Mouse (Mus musculus) kidney, postnatal 0 days (tissue): Measurements from ENCODE around the gene Slc25a10. TPM values are rescaled to one million over a fixed set of nuclear protein-coding genes. Genes with fewer than 3 reads are reported as not detected.

Experiments
- ATAC-seq: fragments of 200-750 bp; cut with Nextera tagmentation; replicated peaks from 2 replicates; pipeline ENCODE4 v1.8.0; 2017; ENCODE audit warnings: low read depth, moderate number of reproducible peaks, moderate TSS enrichment, moderate library complexity; ENCODE audit not compliant: low FRiP score
- DNase-seq: peaks from one replicate; pipeline ENCODE4 v3.0.0-alpha.2; 2016; ENCODE audit warnings: low spot score
- H3K27ac ChIP-seq: fragments of 300-500 bp; sonication (generic); 2 replicates; pipeline ENCODE4 v1.5.1; 2014; ENCODE audit warnings: mild to moderate bottlenecking
- H3K27me3 ChIP-seq: fragments of 300-500 bp; sonication (generic); 2 replicates; pipeline ENCODE4 v1.6.1; 2014; ENCODE audit warnings: low read length, mixed read lengths; ENCODE audit not compliant: insufficient read depth
- H3K36me3 ChIP-seq: fragments of 300-500 bp; sonication (generic); 2 replicates; pipeline ENCODE4 v1.6.1; 2014; ENCODE audit warnings: low read length, mixed read lengths; ENCODE audit not compliant: insufficient read depth
- H3K4me1 ChIP-seq: fragments of 300-500 bp; sonication (generic); replicated peaks from 2 replicates; pipeline ENCODE4 v1.6.1; 2014; ENCODE audit warnings: antibody characterized with exemption, low read length, mixed read lengths; ENCODE audit not compliant: insufficient read depth
- H3K4me2 ChIP-seq: fragments of 300-500 bp; sonication (generic); 2 replicates; pipeline ENCODE4 v1.6.1; 2014; ENCODE audit warnings: mild to moderate bottlenecking, low read length, moderate library complexity, mixed read lengths
- H3K4me3 ChIP-seq: fragments of 300-500 bp; sonication (generic); replicated peaks from 2 replicates; pipeline ENCODE4 v1.5.1; 2014; ENCODE audit warnings: low read depth, low read length
- H3K9ac ChIP-seq: fragments of 300-500 bp; sonication (generic); 2 replicates; pipeline ENCODE4 v1.6.1; 2014; ENCODE audit warnings: low read depth, low read length
- H3K9me3 ChIP-seq: fragments of 300-500 bp; sonication (generic); replicated peaks from 2 replicates; pipeline ENCODE4 v1.6.1; 2016; ENCODE audit warnings: low read length, inconsistent platforms, mixed read lengths
- CTCF ChIP-seq: IDR thresholded peaks from 2 replicates; pipeline ENCODE4 v1.5.1; 2016; ENCODE audit warnings: antibody characterized with exemption, low read depth, mild to moderate bottlenecking, moderate library complexity
- WGBS: fragments of 180-500 bp; shearing (Covaris S2); extraction: QIAGEN DNeasy Blood & Tissue Kit; methylation state at CpG from one replicate; pipeline ENCODE4 v1.1.7; 2014; 5-methylcytosine and 5-hydroxymethylcytosine counted together
- polyA plus RNA-seq: library from polyadenylated mRNA; unstranded; fragments of >200 nt; fragmentation: Nextera tagmentation; extraction: Ambion mirVana; gene quantifications from 2 replicates; pipeline ENCODE4 v1.2.1, GENCODE M21; 2015

Gene Slc25a10
- polyA plus RNA-seq, 1 experiment from 2014 or later = 121 TPM

GRCm38 (mm10) chr11:120534093-120534492 is 42.5 kb downstream of the Slc25a10 start:
- no peaks in the 10 kb centered on the region for H3K36me3 ChIP-seq
- H3K9ac ChIP-seq = no peak overlapping the region
- H3K27me3 ChIP-seq = peaks cover 18% of the 10 kb centered on the region
- DNase-seq (no peak), ATAC-seq (no peak)
- 79% methylated on average over 8 of the region's 8 CpGs for WGBS
- no peak overlapping the region for H3K27ac ChIP-seq
- no peak overlapping the region for H3K4me3 ChIP-seq
- no peaks in the 10 kb centered on the region for H3K9me3 ChIP-seq
- peaks cover 23% of the 10 kb centered on the region for H3K4me1 ChIP-seq
- no peak for TF ChIP-seq CTCF
- H3K4me2 ChIP-seq = no peak overlapping the region

- no peaks in the 10 kb centered on the region for H3K36me3 ChIP-seq
- H3K4me1 ChIP-seq = peaks cover 31% of the 10 kb centered on the region
- H3K4me3 ChIP-seq = no peak overlapping the region
- H3K27me3 ChIP-seq = peaks cover 9% of the 10 kb centered on the region; the same call in 1 of the 2 replicates
- TF ChIP-seq CTCF = no peak
- no peaks in the 10 kb centered on the region for H3K9me3 ChIP-seq
- H3K27ac ChIP-seq = no peak overlapping the region
- DNase-seq = no peak
- ATAC-seq = no peak
- H3K9ac ChIP-seq = no peak overlapping the region
- 73% methylated on average over 3 of the region's 3 CpGs for WGBS
- no peak overlapping the region for H3K4me2 ChIP-seq
Measured at GRCm38 (mm10) chr11:120535145-120535544, 43.5 kb downstream of the Slc25a10 start.

- Histone ChIP-seq H3K27me3 (peaks cover 5% of the 10 kb centered on the region; the same call in 1 of the 2 replicates), H3K27ac (no peak overlapping the region), H3K9me3 (no peaks in the 10 kb centered on the region), H3K36me3 (no peaks in the 10 kb centered on the region), H3K4me2 (no peak overlapping the region), H3K4me3 (no peak overlapping the region), H3K9ac (no peak overlapping the region), H3K4me1 (peaks cover 30% of the 10 kb centered on the region)
- DNase-seq = no peak
- TF ChIP-seq CTCF = no peak
- 79% methylated on average over 3 of the region's 3 CpGs for WGBS
- ATAC-seq = no peak
Measured at GRCm38 (mm10) chr11:120535804-120536203, 44.2 kb downstream of the Slc25a10 start.

- Histone ChIP-seq H3K4me3 (no peak overlapping the region), H3K36me3 (peaks cover 14% of the 10 kb centered on the region), H3K9me3 (no peaks in the 10 kb centered on the region), H3K27ac (peak overlapping the region; percentile 93), H3K9ac (no peak overlapping the region), H3K4me1 (peaks cover 22% of the 10 kb centered on the region; the same call in 1 of the 2 replicates), H3K4me2 (no peak overlapping the region), H3K27me3 (no peaks in the 10 kb centered on the region)
- WGBS = 43% methylated on average over 3 of the region's 3 CpGs
- no peak for DNase-seq
- ATAC-seq = no peak
- no peak for TF ChIP-seq CTCF
Measured at GRCm38 (mm10) chr11:120538485-120538884, 46.8 kb downstream of the Slc25a10 start.

- WGBS = 25% methylated on average over 8 of the region's 8 CpGs
- DNase-seq = no peak
- Histone ChIP-seq H3K27me3 (no peaks in the 10 kb centered on the region), H3K4me1 (peaks cover 22% of the 10 kb centered on the region; the same call in 1 of the 2 replicates), H3K36me3 (peaks cover 18% of the 10 kb centered on the region), H3K9me3 (no peaks in the 10 kb centered on the region), H3K4me2 (no peak overlapping the region), H3K9ac (no peak overlapping the region), H3K27ac (peak overlapping the region; percentile 93), H3K4me3 (no peak overlapping the region)
- ATAC-seq = no peak
- TF ChIP-seq CTCF = no peak
Measured at GRCm38 (mm10) chr11:120538955-120539284, 47.3 kb downstream of the Slc25a10 start.

GRCm38 (mm10) chr11:120539285-120540014 is 47.8 kb downstream of the Slc25a10 start:
- ATAC-seq (peak; percentile 90), DNase-seq (peak; percentile 89)
- H3K36me3 ChIP-seq = peaks cover 23% of the 10 kb centered on the region
- H3K27me3 ChIP-seq = no peaks in the 10 kb centered on the region
- H3K4me1 ChIP-seq = peaks cover 22% of the 10 kb centered on the region; the same call in 1 of the 2 replicates
- no peaks in the 10 kb centered on the region for H3K9me3 ChIP-seq
- H3K4me3 ChIP-seq = no peak overlapping the region
- peak overlapping the region; percentile 32; the same call in 1 of the 2 replicates for H3K9ac ChIP-seq
- WGBS = 23% methylated on average over 10 of the region's 10 CpGs
- peak overlapping the region; percentile 10; the same call in 1 of the 2 replicates for H3K4me2 ChIP-seq
- H3K27ac ChIP-seq = peak overlapping the region; percentile 93
- no peak; the same call in 1 of the 2 replicates for TF ChIP-seq CTCF

GRCm38 (mm10) chr11:120541907-120542306 is 50.3 kb downstream of the Slc25a10 start:
- no peak for DNase-seq

More at GRCm38 (mm10) chr11:120541907-120542306, 50.3 kb downstream of the Slc25a10 start:
- Histone ChIP-seq H3K4me3 (no peak overlapping the region), H3K9ac (no peak overlapping the region), H3K27ac (peak overlapping the region; percentile 93), H3K9me3 (no peaks in the 10 kb centered on the region), H3K27me3 (no peaks in the 10 kb centered on the region), H3K36me3 (peaks cover 24% of the 10 kb centered on the region), H3K4me2 (no peak overlapping the region), H3K4me1 (peaks cover 22% of the 10 kb centered on the region; the same call in 1 of the 2 replicates)
- 53% methylated on average over 4 of the region's 4 CpGs for WGBS
- ATAC-seq = no peak
- peak; percentile 61 for TF ChIP-seq CTCF
